Mouse (Mus musculus): Measurements from ENCODE around the gene Wdr35. TPM values are rescaled to one million over a fixed set of nuclear protein-coding genes. Genes with fewer than 3 reads are reported as not detected.

Gene Wdr35
- total and polyA plus RNA-seq, 3 experiments: 0.05 TPM; not detected in 2

GRCm38 (mm10) chr12:8947714-8948464 lies 25.8 kb upstream of the Wdr35 start, which contains the start of gene Matn3:
Gene Matn3, plus strand, starts transcription at chr12:8947929.
- H3K4me3 ChIP-seq (ENCODE audit: low read depth, low read length): no peak within 1 kb of the TSS
- DNase-seq (ENCODE audit: low spot score) (no peak), ATAC-seq (ENCODE audit: extremely low read depth, insufficient number of reproducible peaks, low FRiP score, poor library complexity, severe bottlenecking) (no peak)
- H3K4me1 ChIP-seq (ENCODE audit: insufficient read depth, low read depth, low read length): no peaks in the 10 kb centered on the region
- no peak for TF ChIP-seq CTCF (IDR thresholded peaks at IDR 0.05; ENCODE audit: low read depth, low read length)
- no peak for TF ChIP-seq GATA2 (IDR thresholded peaks at IDR 0.05; ENCODE audit: borderline replicate concordance, low read depth, low read length)
- no peak for TF ChIP-seq POLR2AphosphoS5 (IDR thresholded peaks at IDR 0.05; ENCODE audit: insufficient replicate concordance, low read depth, low read length)
- TF ChIP-seq TAL1 (conservative IDR thresholded peaks at IDR 0.05; ENCODE audit: low read depth, low read length): no peak
- TF ChIP-seq GATA1 (IDR thresholded peaks at IDR 0.05; ENCODE audit: borderline replicate concordance, low read length): no peak
- no peaks in the 10 kb centered on the region for H3K9me3 ChIP-seq (replicated peaks)
- peaks cover 7% of the 10 kb centered on the region; the same call in 1 of the 2 replicates for H3K27me3 ChIP-seq (ENCODE audit: insufficient read depth, low read length)
- no peaks in the 10 kb centered on the region for H3K36me3 ChIP-seq (replicated peaks)

DNA sequence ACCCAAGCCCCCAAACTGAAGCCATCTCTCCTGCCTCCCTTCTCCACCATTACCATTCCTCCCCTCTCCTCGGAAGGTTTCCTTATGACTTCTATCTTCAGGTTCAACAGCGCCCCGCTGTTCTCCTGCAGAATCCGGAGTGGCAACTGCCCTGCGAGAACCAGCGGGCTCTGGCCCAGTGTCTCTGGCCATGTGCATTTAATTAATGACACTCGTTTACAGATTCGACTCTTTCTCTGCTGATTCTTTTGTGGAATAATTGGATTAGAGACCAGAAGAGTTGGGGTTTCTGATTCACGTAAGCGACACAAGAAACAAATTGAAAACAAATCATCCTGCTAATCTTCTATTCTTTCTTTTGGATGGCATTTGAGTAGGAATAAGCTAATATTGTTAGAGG lies 20.6 kb upstream of the Wdr35 start:
- Histone ChIP-seq H3K36me3 (replicated peaks) (no peaks in the 10 kb centered on the region), H3K4me3 (ENCODE audit: low read depth, low read length) (no peak overlapping the region), H3K4me1 (ENCODE audit: insufficient read depth, low read depth, low read length) (no peaks in the 10 kb centered on the region), H3K27me3 (ENCODE audit: insufficient read depth, low read length) (peaks cover 2% of the 10 kb centered on the region; the same call in 1 of the 2 replicates), H3K9me3 (replicated peaks) (no peaks in the 10 kb centered on the region)
- DNase-seq (ENCODE audit: low spot score): no peak
- ATAC-seq (ENCODE audit: extremely low read depth, insufficient number of reproducible peaks, low FRiP score, poor library complexity, severe bottlenecking): no peak
- TF ChIP-seq TAL1 (conservative IDR thresholded peaks at IDR 0.05; ENCODE audit: low read depth, low read length): no peak
- TF ChIP-seq CTCF (IDR thresholded peaks at IDR 0.05; ENCODE audit: low read depth, low read length): no peak
- TF ChIP-seq GATA1 (IDR thresholded peaks at IDR 0.05; ENCODE audit: borderline replicate concordance, low read length): no peak
- no peak for TF ChIP-seq GATA2 (IDR thresholded peaks at IDR 0.05; ENCODE audit: borderline replicate concordance, low read depth, low read length)
- TF ChIP-seq POLR2AphosphoS5 (IDR thresholded peaks at IDR 0.05; ENCODE audit: insufficient replicate concordance, low read depth, low read length): no peak

GRCm38 (mm10) chr12:8954161-8954561 lies 19.5 kb upstream of the Wdr35 start:
- no peaks in the 10 kb centered on the region for H3K36me3 ChIP-seq (replicated peaks)
- no peak for ATAC-seq (ENCODE audit: extremely low read depth, insufficient number of reproducible peaks, low FRiP score, poor library complexity, severe bottlenecking)

DNA sequence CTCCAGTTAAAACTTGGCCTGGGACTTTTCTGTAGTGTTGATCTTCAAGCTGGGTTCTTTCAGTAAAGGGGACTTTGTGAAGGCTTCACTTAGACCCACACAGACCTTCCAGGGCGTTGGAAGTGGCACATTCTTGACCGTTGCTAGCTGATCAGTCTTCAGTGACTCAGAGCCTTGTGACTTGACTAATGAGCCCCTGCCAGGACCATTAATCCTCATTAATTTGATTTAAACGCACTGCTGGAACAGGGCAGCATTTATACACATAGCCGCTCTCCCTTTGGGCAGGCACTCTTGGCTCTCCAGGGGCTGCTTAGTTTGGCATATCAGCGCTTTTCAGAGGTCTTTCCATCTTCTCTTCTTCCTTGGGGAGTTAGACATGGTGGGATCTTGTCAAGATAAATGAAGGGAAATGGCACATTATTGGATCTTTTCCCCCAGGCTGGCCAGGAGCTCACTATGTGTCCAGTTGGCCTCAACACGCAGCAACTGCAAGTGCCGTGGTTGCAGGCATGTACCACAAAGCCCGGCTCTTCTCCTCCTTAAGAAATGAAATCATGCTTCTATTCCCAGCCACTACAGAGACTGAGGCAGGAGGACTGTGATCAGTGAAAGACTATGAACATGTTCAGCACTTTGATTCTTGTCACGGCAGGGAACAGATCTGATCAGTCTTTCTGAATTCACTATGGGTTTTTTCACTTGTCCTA lies 11.9 kb upstream of the Wdr35 start:
- ATAC-seq (ENCODE audit: extremely low read depth, insufficient number of reproducible peaks, low FRiP score, poor library complexity, severe bottlenecking) (no peak), DNase-seq (ENCODE audit: low spot score) (no peak)
- Histone ChIP-seq H3K27me3 (ENCODE audit: insufficient read depth, low read length) (no peaks in the 10 kb centered on the region), H3K4me1 (ENCODE audit: insufficient read depth, low read depth, low read length) (no peaks in the 10 kb centered on the region), H3K9me3 (replicated peaks) (no peaks in the 10 kb centered on the region), H3K4me3 (ENCODE audit: low read depth, low read length) (no peak overlapping the region), H3K36me3 (replicated peaks) (no peaks in the 10 kb centered on the region)
- TF ChIP-seq CTCF (IDR thresholded peaks at IDR 0.05; ENCODE audit: low read depth, low read length): no peak
- no peak for TF ChIP-seq POLR2AphosphoS5 (IDR thresholded peaks at IDR 0.05; ENCODE audit: insufficient replicate concordance, low read depth, low read length)
- TF ChIP-seq GATA2 (IDR thresholded peaks at IDR 0.05; ENCODE audit: borderline replicate concordance, low read depth, low read length): no peak
- TF ChIP-seq TAL1 (conservative IDR thresholded peaks at IDR 0.05; ENCODE audit: low read depth, low read length): no peak
- no peak for TF ChIP-seq GATA1 (IDR thresholded peaks at IDR 0.05; ENCODE audit: borderline replicate concordance, low read length)

More at GRCm38 (mm10) chr12:8954161-8954561, 19.5 kb upstream of the Wdr35 start:
- no peak for DNase-seq (ENCODE audit: low spot score)
- TF ChIP-seq GATA1 (IDR thresholded peaks at IDR 0.05; ENCODE audit: borderline replicate concordance, low read length) (no peak), TAL1 (conservative IDR thresholded peaks at IDR 0.05; ENCODE audit: low read depth, low read length) (no peak), CTCF (IDR thresholded peaks at IDR 0.05; ENCODE audit: low read depth, low read length) (no peak), POLR2AphosphoS5 (IDR thresholded peaks at IDR 0.05; ENCODE audit: insufficient replicate concordance, low read depth, low read length) (no peak), GATA2 (IDR thresholded peaks at IDR 0.05; ENCODE audit: borderline replicate concordance, low read depth, low read length) (no peak)
- Histone ChIP-seq H3K9me3 (replicated peaks) (no peaks in the 10 kb centered on the region), H3K4me1 (ENCODE audit: insufficient read depth, low read depth, low read length) (no peaks in the 10 kb centered on the region), H3K27me3 (ENCODE audit: insufficient read depth, low read length) (no peaks in the 10 kb centered on the region), H3K4me3 (ENCODE audit: low read depth, low read length) (no peak overlapping the region)

GRCm38 (mm10) chr12:8969828-8970227 lies 3.9 kb upstream of the Wdr35 start:
- H3K9me3 ChIP-seq (replicated peaks): no peaks in the 10 kb centered on the region
- ATAC-seq (ENCODE audit: extremely low read depth, insufficient number of reproducible peaks, low FRiP score, poor library complexity, severe bottlenecking): no peak
- no peak for TF ChIP-seq TAL1 (conservative IDR thresholded peaks at IDR 0.05; ENCODE audit: low read depth, low read length)
- H3K4me3 ChIP-seq (ENCODE audit: low read depth, low read length): no peak overlapping the region
- H3K4me1 ChIP-seq (ENCODE audit: insufficient read depth, low read depth, low read length): no peaks in the 10 kb centered on the region
- no peaks in the 10 kb centered on the region; the same call in 1 of the 2 replicates for H3K27me3 ChIP-seq (ENCODE audit: insufficient read depth, low read length)
- DNase-seq (ENCODE audit: low spot score): no peak
- H3K36me3 ChIP-seq (replicated peaks): no peaks in the 10 kb centered on the region

DNA sequence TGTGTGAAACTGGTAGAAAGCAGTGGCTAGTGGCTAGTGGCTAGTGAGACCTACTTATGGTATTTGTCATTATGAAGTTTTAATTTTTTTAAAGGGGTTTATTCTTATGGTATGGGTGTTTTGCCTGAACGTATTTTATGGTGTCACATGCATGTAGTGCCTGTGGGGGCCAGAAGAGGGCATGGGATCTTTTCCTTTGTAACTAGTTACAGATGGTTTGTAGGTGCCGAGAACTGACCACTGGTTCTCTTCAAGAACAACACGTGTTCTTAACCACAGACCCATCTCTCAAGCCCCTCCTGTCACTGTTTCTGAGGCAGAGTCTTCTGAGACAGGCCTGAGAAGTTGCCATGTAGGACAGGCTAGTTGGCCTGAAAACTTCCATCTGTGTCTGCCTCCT lies 1.4 kb downstream of the Wdr35 start:
- Histone ChIP-seq H3K4me3 (ENCODE audit: low read depth, low read length) (no peak overlapping the region), H3K27me3 (ENCODE audit: insufficient read depth, low read length) (no peaks in the 10 kb centered on the region; the same call in 1 of the 2 replicates), H3K36me3 (replicated peaks) (no peaks in the 10 kb centered on the region), H3K4me1 (ENCODE audit: insufficient read depth, low read depth, low read length) (no peaks in the 10 kb centered on the region), H3K9me3 (replicated peaks) (no peaks in the 10 kb centered on the region)
- ATAC-seq (ENCODE audit: extremely low read depth, insufficient number of reproducible peaks, low FRiP score, poor library complexity, severe bottlenecking): no peak
- no peak for DNase-seq (ENCODE audit: low spot score)
- no peak for TF ChIP-seq POLR2AphosphoS5 (IDR thresholded peaks at IDR 0.05; ENCODE audit: insufficient replicate concordance, low read depth, low read length)
- TF ChIP-seq GATA2 (IDR thresholded peaks at IDR 0.05; ENCODE audit: borderline replicate concordance, low read depth, low read length): no peak
